Mouse (Mus musculus): Measurements from ENCODE around the gene Trio.
"Not testable (repeated sequence)": the region's sequence is repeated elsewhere in the genome, so short reads cannot be mapped to it uniquely, and the experiment has no call there.

Gene Trio

DNA sequence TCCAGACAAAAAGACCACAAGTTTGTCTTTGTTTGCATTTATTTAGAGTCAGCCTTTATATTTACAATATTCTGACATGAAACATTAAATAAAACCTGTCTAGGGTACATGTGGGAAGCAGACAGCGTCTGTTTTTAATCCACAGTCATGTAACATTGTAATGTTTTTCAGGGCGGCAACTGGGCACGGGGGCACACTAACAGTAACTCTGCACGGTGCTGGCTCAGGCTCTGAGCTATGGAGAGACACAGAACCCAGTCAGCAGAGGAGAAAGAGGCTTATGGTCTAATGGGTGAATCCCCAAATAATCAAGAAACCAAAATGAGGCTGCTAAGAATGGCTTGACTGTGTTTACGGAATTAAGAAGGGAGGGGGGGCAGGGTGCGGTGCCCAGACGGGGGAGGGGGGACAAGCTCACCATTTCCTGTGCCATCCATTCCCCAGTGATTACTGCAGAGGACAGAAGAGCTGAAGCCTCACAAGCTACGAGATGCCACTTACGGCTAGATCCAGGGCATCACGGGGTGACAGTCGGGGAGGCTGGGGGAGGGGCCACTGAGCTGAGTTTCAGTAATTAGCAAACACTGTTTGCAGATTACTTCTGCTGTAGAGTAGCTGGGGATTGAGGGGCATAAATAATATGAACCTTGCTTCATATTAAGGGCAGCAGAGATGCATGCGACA, 255.0 kb downstream of the Trio start:
- no peak for DNase-seq (ENCODE audit: low spot score)

DNA sequence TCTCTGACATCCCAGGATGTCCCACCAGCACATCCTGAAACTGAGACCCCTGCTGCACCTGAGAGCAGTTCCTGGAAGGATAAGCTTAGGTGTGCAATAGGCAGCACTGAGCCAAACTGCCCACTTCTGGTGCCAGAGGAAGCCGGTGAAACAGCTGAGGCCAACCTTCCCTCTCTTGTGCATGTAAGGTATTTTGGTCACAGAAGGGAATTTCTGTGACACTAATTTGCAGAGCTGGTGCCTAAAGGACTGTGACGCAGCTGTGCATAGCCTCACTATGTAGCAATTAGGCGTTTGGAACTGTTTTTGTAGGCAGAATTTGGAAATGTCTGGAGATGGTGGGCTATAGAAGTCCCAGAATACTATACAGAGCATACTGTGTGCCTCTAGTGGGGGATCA, 264.2 kb downstream of the Trio start:
- DNase-seq (ENCODE audit: low spot score) = no peak

DNA sequence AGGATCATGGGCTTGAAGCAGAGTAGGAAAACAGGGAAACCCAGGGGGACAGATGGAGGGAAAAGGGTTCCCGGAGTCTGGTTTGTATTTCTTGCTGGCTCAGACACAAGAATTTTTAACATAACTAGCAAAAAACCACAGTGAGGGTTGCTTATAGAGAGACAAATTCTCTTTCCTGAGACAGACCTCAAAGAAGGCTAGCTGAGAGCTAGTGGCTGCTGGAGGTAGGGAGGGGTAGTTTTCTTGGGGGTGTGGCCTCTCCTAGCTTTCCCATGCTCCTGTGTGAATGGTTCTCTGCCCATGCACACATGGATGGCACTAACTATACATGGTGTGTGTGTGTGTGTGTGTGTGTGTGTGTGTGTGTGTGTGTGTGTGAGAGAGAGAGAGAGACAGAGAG, 265.0 kb downstream of the Trio start:
- no peak for DNase-seq (ENCODE audit: low spot score)

DNA sequence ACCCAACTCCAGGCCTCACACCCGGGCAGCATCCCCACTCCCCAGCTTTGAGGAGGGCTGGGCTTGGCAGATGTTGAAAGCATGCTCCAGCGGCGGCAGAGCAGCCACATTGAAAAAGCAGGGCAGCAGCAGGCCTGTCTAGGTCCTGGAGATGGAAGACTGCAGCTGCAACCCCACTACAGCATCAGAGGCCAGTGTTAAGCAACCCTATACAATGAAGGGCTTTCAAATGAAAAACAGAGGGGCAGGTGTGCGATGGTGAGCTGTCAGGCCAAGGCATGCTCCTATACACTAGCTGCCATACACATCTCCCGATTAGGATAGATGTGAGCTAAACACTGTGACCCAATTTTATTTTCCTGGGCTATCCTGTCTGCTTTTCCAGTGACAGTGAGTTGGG, 265.8 kb downstream of the Trio start:
- no peak for DNase-seq (ENCODE audit: low spot score)

DNA sequence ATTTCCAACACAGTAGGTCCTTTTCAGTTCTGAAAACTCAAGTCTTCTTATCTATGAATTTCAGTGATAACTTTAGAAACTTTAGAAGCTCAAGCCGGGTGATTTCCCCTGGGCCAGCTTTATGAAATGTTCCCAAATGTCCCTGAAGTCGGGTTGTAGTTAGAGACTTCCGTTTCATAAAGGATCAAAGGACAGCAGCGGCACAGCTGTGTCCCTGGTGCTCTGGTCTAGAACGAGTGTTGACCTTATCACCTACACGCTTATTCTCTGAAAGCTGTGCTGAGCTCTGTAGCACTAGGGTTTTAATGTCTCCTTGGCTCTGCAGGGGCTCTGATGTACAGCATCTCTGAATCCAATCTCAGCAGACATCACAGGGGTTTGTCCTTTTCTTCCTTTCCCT, 267.0 kb downstream of the Trio start:
- DNase-seq (ENCODE audit: low spot score) = no peak

DNA sequence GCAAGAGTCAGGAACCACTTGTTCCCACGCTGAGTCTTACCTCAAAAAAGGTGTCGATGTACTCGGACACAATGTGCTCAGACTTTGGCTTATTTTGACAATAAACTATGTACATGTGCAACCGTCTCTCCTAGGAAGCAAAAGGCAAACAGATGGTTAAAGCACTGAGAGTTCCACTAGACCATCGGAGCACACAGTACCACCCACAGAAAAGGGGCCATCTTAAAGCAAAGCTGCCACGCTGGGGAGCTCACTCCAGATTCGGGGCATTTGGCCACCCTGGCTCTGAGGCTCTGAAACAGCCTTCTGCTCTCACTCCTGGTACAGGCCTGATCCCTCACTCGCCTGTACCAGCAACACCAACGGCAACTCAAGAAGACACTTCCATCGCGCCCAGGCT, 269.2 kb downstream of the Trio start:
- DNase-seq (ENCODE audit: low spot score) = no peak

DNA sequence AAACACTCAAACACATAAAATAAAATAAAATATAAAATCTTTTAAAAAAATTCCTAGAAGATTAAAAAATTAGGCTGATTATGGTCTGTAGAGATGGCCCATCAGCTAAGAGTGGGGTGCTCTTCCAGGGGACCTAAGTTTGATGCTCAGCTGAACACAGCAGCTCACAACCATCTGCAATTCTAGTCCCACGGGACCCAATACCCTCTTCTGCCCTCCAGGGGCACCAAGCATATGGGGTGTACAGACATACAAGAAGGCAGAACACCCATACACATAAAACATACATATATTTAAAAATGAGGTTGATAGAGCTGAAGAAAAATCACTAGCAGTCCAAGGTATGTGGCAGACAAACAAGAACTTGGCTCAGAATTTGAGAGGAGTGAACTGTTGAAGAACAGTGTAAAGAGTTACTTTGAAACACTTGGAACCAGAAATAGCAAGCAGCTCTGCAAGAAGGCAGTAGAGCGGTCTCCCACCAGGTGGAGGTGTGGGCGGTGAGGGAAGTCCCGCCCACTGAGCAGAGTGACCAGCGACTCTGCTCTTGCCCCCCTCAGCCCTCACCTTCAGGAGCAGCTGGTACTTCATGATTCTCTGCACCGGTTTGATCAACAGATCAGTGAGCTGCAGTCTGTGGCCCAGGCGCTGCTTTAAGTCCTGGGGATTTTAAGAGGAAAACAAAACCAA, 270.9 kb downstream of the Trio start:
- DNase-seq (ENCODE audit: low spot score) = no peak

DNA sequence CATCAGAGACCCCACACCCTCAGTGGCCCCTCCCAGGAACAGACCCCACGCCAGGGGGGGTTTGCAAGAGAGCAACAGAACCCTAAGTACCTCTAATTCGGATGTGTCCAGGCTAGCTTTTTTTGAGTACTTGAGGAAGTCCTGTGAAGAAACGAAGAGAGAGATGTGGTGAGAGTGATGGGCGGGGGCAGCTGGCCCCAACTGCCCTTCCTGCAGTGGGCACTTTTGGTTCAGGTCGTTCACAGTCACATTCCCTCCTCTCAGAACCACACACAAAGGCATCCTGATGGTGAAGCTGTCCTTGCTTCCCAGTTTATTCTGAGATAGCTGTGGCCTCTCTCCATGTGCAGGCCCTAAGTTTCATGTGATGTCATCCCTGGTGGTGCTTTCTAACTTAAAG, 271.7 kb downstream of the Trio start:
- no peak for DNase-seq (ENCODE audit: low spot score)

DNA sequence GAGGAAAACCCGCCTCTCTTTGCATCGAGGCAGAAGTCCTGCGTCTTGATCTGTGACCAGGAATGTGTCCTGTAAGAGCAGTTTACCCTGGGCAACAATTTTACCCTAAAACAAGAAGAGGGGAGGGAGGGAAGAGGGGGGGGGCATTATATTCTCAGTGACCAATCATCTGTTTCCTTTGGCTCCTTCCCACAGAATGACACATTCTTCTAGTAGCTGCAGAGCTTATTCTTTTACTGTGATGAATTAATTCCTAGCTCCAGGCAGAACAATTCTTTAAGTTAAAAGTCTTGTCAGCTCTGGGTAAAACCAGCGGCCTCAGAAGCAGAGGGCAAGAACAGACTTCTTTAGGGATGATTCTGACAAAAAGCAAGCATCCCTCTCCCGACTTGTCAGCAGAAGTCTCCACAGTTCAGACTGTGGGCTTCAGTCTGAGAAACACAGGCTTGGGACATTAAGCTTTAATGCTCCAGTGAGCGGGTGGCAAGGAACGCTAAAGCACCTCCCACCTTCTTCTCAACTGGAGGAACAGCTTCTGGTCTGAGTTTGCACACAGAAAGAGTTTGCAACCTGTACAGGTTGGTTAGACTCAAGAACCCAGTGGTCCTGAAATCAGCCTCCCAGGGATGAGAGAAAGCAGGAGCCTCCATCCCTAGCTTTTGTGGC, 272.8 kb downstream of the Trio start:
- DNase-seq (ENCODE audit: low spot score) = no peak

DNA sequence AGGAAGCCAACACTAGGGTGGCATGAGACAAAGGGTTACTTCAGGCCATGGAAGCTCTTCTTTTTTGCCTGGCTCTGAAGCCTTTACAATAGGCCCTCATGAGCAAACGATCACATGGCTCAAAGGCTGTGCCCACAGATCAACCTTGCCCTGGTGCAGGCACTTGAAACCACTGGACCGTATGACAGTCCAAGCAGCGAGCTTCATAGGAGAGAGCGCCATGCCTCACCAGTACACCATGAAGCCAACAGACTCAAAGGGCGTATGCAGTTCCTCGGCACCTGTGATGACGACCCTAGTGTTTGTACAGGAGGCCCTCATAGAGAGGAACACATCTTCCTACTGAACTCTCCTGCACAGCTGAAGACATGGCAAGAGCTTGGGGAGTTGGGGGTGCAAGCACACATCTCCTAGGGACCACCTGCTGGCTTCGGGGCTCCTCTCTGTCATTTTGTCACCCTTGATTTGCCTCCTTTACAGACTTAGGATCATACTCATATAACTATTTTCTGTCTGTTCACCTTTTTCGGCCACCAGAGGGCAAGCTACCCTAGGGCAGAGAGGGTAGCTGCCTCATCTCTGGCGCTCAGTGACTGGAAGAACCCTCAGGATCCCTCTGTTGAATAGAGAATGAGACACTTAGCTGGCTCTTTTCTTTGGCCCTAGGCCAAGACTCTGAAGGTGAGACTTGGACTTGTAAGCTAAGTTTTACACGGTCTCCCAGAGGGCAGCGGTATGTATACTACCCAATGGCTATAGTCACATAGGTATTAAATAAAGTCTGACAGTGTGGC, 273.8 kb downstream of the Trio start:
- no peak for DNase-seq (ENCODE audit: low spot score)

DNA sequence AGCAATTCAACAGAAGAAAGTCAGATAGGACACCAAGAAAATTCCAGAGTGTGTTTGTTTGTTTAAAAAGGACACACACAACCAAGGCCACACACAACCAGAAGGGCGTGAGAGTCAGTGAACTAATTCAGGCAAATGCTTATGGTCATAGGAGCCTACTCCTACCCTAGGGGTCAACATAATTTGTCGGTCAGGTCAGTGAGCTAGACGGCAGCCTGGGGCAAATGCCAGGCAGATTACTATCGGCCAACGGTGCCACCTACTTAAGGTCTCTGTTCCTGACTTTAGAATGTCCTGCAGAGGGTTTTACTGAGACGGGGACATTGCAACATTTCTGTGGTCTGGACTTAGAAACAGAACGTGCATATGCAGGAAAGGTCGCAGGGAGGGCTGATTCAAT, 276.9 kb downstream of the Trio start:
- DNase-seq (ENCODE audit: low spot score) = no peak

DNA sequence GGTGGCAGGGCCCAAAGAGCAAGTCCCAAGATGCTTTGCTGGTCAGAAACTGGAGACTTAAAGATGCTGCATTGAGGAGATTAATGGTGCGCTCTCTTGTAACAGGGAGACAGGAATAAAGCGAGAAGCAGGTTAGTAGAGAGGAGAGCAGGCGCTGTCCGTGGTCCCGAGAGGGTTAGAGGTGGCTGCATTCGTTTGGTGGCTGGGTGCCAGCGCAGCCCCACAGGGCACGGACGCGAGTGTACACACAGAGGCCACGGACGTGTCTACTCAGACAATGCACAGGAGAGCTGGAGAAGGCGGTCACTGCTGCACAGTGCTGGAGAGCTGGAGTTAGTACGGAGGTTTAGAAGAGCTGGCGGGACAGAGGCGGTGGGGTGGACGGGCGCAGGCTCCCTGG, 278.1 kb downstream of the Trio start:
- no peak for DNase-seq (ENCODE audit: low spot score)

DNA sequence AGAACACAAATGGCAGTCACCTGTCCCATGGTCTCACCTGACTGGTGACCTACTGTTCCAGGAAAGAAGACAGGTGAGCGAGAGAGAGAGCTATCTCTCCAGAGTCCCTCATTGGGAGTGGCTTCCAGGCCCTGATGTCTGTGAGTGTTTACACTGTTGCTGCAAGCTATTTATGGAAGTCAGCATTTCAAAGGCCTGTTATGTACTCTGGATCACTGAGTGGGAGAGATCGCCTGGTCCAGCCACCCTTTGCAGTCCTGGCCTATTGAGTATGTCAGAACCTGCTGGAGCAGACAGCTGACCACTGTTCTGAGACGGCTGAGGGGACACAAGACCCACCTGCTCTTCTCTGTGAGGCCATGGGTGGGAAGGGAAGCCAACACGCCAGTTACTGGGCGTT, 280.7 kb downstream of the Trio start:
- DNase-seq (ENCODE audit: low spot score) = no peak

DNA sequence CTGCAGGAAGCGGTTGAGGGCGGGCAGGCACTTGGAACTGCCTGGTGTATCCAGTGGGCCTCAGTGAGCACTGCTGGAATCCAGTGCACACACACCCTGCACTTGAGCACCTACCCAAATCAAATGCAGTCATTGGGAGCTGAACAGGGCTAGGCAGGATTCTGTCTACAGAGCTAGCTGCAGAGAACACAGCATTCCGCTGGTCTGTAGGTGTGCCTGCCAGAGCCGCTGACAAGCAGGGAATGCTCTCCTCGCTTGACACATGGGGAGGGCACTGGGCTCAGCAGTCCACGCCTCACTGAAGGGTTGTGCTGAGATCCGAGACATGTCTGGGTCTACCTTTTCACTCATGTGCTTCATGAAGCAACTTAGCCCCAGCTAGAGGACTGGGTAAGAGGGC, 285.6 kb downstream of the Trio start:
- DNase-seq (ENCODE audit: low spot score) = no peak

DNA sequence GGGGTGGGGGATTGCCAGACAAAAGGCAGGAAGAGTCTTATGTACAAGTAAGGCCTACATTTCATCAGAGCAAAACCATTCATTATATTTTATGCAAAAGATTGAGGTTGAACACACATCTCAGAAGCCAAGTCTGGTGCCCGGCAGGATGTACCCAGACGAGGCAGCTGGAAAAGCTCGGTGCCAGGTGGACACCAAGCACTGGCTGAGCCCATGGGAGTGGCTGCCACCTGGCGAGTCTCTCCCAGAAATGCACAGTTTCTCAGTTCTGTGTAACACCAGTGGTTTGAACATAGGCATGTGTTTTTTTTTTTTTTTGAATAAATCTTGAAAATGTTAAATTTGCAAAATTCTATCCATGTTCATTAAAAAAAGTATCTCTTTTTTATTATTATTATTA, 293.8 kb downstream of the Trio start:
- DNase-seq (ENCODE audit: low spot score) = no peak

DNA sequence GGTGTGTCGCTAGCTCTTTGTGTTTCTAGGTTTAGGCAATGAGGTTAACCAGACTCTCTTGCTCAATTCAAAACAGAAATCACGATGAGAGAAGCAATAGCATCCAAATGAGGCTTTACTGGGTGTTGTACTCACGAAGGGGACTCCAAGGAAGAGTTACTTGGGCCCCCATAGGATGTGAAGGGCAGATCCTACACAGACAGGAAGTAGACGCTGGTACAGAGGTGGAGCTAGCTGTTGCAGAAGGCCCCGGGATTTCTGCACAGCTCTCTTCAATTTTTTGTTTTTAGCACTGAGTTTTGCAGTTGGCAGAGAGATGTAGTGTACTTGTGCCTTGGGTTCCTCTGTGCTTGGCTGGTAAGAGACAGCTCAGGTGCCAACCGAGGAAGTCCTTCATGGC, 299.4 kb downstream of the Trio start:
- no peak for DNase-seq (ENCODE audit: low spot score)

DNA sequence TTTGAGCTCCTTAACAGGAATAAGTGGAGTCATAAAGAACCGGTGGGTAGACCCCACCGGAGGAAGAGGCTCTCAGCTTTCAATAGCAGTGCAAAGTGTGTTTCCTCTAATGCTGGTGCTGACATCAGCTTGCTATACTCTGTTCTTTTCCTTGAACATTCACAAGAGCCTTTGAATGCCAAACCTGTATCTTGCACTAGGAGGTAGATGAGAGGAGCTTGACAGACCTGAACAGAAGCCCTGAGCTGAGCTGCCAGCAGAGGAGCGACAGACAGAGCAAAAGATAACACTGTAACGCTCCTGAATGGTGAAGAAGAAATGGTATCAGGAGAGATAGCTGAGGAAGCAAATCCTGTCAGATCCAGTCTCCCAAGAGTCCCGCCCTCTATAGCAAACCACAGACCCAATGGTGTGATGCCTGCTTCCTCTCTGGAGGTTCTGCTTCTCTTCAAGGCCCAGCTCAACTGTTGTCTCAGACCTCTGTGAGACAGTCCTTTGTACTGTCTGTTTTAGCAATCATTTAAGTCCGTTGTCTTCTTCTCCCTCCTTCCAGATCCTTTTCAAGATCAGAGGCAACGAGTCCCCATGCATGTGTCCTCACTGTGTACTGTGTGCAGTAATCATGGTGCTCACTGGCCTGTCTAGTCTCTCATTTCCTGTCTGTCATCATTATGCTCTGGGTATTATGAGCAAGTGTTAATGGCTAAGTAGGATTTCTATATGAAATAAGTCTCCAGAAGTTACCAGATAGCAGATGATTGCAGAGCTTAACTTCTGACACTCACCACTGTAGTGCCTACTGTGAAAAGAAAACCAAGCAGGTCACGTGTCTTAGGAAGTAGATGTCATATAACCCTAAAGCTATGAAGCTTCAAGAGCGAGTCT, 300.6 kb downstream of the Trio start:
- no peak for DNase-seq (ENCODE audit: low spot score)

DNA sequence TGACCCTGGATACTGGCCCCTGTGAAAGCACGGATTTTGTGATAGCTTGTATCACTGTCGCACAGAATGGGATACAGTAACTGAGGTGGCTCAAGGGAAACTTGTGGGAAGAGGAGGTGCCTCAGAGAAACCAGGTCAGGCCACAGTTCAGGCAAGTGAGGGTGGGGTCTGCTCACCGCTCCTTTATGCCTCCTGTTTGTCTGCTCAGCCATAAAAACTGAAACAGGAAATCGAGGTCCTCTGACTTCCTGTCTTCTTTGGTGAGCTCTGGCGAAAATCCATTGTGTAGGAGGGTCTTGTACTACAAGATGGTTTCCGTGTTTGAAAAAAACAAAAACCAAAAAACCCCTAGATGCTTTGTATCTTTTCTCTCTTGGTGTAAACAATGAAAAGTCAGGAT, 301.4 kb downstream of the Trio start:
- no peak for DNase-seq (ENCODE audit: low spot score)

DNA sequence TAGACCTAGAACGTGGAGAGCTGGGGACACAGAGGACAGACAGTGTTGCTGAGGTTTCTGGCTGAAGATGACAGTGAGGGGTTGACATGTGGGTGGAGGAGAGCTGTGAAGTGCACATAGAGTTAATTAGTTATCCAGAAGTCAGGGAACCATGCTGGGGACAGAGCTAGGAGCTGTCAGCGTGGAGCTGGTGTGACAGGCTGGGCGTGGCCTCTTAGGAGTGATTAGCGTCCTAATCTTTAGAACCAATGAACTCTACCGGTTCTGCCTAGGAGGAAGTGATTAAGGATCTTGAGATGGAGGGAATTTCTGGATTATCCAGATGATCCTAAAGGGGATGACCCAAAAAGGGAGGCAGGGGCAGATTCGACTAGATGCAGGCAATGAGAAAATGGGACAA, 301.9 kb downstream of the Trio start:
- DNase-seq (ENCODE audit: low spot score) = no peak

DNA sequence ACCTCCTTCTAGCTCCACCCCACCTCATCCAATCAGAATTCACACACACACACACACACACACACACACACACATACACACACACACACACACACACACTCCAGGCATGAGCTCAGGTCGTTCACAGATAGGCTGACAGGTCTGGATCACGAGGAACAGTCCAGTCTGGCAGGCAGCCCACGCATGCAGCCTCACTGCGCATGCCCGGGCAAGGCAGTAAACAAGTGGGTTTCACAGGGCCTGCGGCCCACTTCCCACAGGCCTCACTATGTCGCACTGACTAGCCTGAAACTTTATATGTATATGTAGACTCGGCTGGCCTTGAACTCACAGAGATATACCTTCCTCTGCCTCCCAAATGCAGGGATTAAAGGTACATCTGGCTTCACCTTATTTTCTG, 305.4 kb downstream of the Trio start:
- DNase-seq (ENCODE audit: low spot score) = not testable (repeated sequence)

DNA sequence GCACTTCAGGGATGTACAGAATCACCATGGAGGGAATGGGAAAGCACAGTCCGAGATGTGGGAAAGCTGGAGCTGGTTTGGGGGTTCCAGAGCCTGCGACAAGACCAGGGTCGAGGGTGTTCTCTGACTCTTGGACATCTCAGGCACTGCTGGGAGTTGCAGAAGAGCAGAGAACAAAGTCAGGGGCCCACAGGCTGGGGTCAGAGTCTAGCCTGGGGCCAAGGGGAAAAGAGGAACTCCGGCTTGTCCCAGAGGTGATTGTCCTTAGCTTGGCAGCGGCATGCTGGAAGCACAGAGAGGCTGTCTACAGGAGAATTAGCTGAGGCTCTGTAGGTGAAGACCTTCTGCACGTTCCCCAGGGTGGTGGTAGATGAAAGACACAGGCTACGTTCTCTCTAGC, 307.0 kb downstream of the Trio start:
- no peak for DNase-seq (ENCODE audit: low spot score)

DNA sequence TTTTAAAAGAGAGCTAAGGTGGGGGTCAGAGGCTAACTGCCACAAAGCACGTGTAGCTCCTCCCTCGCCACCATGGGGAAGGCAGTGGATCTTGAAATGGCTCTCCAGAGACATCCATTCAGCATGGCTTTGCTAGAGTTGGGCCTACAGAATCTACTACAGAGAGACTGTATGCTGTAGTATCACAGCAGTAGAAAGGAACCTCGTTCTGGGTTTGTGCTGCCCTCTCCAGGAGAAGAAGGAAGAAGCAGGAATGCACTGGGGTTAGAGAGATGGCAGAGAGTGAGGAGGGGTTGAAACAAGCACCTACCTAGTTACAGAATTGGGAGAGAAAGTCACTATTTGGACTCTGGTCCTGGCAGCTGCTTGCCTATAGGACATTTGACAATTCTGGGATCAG, 310.3 kb downstream of the Trio start:
- no peak for DNase-seq (ENCODE audit: low spot score)

Measured in c-Kit-positive CD71-positive TER-119-positive erythroid progenitor cells, embryonic 14.5 days (primary cell).